Mouse (Mus musculus): ENCODE measurements around the gene Ptrhd1.

DNA sequence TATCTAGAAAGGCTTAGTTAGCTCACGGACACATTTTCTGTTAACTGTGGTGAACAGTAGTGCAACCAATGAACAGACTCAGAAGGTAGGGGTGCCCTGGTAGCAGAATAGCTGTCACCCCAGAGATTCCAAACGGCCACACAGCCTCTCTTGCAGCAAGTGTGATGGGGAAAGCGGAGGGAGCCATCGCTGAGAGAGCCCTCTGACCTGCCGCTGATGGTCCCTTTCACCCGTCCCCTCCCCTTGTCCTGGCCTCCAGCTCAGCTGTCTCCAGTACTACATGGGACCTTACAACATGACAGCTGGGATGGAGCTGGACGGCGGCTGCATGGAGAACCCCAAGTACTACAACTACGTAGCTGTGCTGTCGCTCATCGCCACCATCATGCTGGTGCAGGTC, 27.7 kb upstream of the Ptrhd1 start:
- no peak for TF ChIP-seq CTCF (IDR thresholded peaks at IDR 0.05; ENCODE audit: extremely low read depth, insufficient read length, insufficient replicate concordance, low read depth, low read length)
- no peak for TF ChIP-seq POLR2A (IDR thresholded peaks at IDR 0.05; ENCODE audit: low read depth, low read length)
